Mouse (Mus musculus) midbrain, embryonic 10.5 days (tissue): ENCODE results near the gene Trcg1. TPM values are rescaled to one million over a fixed set of nuclear protein-coding genes. Genes with fewer than 3 reads are reported as not detected.

Source experiments
- DNase-seq: peaks from one replicate; pipeline ENCODE4 v3.0.0-alpha.2; 2017; ENCODE audit warnings: low spot score
- H3K27ac ChIP-seq: fragments of 300-500 bp; sonication (generic); replicated peaks from 2 replicates; pipeline ENCODE4 v1.5.1; 2016; ENCODE audit warnings: mild to moderate bottlenecking
- H3K27me3 ChIP-seq: fragments of 300-500 bp; sonication (generic); 2 replicates; pipeline ENCODE4 v1.6.1; 2016; ENCODE audit warnings: low read depth, mild to moderate bottlenecking; ENCODE audit not compliant: poor library complexity, severe bottlenecking
- H3K36me3 ChIP-seq: fragments of 300-500 bp; sonication (generic); 2 replicates; pipeline ENCODE4 v1.6.1; 2016; ENCODE audit warnings: mild to moderate bottlenecking, moderate library complexity
- H3K4me1 ChIP-seq: fragments of 300-500 bp; sonication (generic); 2 replicates; pipeline ENCODE4 v1.6.1; 2016
- H3K4me3 ChIP-seq: fragments of 300-500 bp; sonication (generic); 2 replicates; pipeline ENCODE4 v1.5.1; 2016; ENCODE audit warnings: mild to moderate bottlenecking, moderate library complexity
- H3K9me3 ChIP-seq: fragments of 300-500 bp; sonication (generic); replicated peaks from 2 replicates; pipeline ENCODE4 v1.6.1; 2016; ENCODE audit warnings: mild to moderate bottlenecking
- WGBS: fragments of 180-500 bp; shearing (Covaris S2); methylation state at CpG from one replicate; pipeline ENCODE4 v1.1.7; 2016; 5-methylcytosine and 5-hydroxymethylcytosine counted together
- polyA plus RNA-seq: library from polyadenylated mRNA; unstranded; fragments of >200 nt; fragmentation: Nextera tagmentation; extraction: Ambion mirVana; gene quantifications from 2 replicates; pipeline ENCODE4 v1.2.1, GENCODE M21; 2016

Gene Trcg1
- polyA plus RNA-seq, 1 experiment from 2014 or later: not detected

- H3K27me3 ChIP-seq: peaks cover 13% of the 10 kb centered on the region
- H3K9me3 ChIP-seq: no peaks in the 10 kb centered on the region
- no peak overlapping the region for H3K4me3 ChIP-seq
- peaks cover 81% of the 10 kb centered on the region for H3K4me1 ChIP-seq
- H3K36me3 ChIP-seq: no peaks in the 10 kb centered on the region
- DNase-seq: no peak
- whole genome bisulfite sequencing: 40% methylated on average over 8 of the region's 8 CpGs
- H3K27ac ChIP-seq: peak overlapping the region; percentile 4; the same call in 1 of the 2 replicates
These were observed 34.0 kb downstream of the Trcg1 start for GRCm38 (mm10) chr9:57270399-57270798.

GRCm38 (mm10) chr9:57271081-57271480 lies 34.7 kb downstream of the Trcg1 start:
- Histone ChIP-seq H3K27ac (no peak overlapping the region), H3K9me3 (no peaks in the 10 kb centered on the region), H3K27me3 (peaks cover 6% of the 10 kb centered on the region), H3K4me3 (no peak overlapping the region), H3K4me1 (peaks cover 75% of the 10 kb centered on the region), H3K36me3 (no peaks in the 10 kb centered on the region)
- DNase-seq: no peak
- WGBS: 72% methylated on average over 1 of the region's 1 CpGs

GRCm38 (mm10) chr9:57271837-57272562 lies 35.6 kb downstream of the Trcg1 start:
- H3K4me1 ChIP-seq: peaks cover 66% of the 10 kb centered on the region
- H3K27ac ChIP-seq: no peak overlapping the region
- 50% methylated on average over 9 of the region's 9 CpGs for WGBS
- H3K4me3 ChIP-seq: no peak overlapping the region
- H3K36me3 ChIP-seq: no peaks in the 10 kb centered on the region
- H3K27me3 ChIP-seq: no peaks in the 10 kb centered on the region; the same call in none of the 2 replicates
- no peak for DNase-seq
- H3K9me3 ChIP-seq: no peaks in the 10 kb centered on the region

- Histone ChIP-seq H3K4me1 (peaks cover 61% of the 10 kb centered on the region), H3K27ac (no peak overlapping the region), H3K36me3 (no peaks in the 10 kb centered on the region), H3K27me3 (no peaks in the 10 kb centered on the region; the same call in none of the 2 replicates), H3K4me3 (no peak overlapping the region), H3K9me3 (no peaks in the 10 kb centered on the region)
- WGBS: 61% methylated on average over 8 of the region's 8 CpGs
- DNase-seq: no peak
These were observed 36.8 kb downstream of the Trcg1 start for GRCm38 (mm10) chr9:57272902-57273804.

- Histone ChIP-seq H3K4me3 (no peak overlapping the region), H3K9me3 (no peaks in the 10 kb centered on the region), H3K36me3 (no peaks in the 10 kb centered on the region), H3K27ac (0 out of 2 replicates have a peak overlapping the region, but pooled peaks have one; percentile 2), H3K27me3 (no peaks in the 10 kb centered on the region; the same call in none of the 2 replicates), H3K4me1 (peaks cover 56% of the 10 kb centered on the region)
- 39% methylated on average over 6 of the region's 6 CpGs for WGBS
- DNase-seq: no peak
These were observed 37.6 kb downstream of the Trcg1 start for GRCm38 (mm10) chr9:57273805-57274494.

GRCm38 (mm10) chr9:57276311-57276710 lies 40.0 kb downstream of the Trcg1 start:
- Histone ChIP-seq H3K4me3 (no peak overlapping the region), H3K27ac (no peak overlapping the region), H3K9me3 (no peaks in the 10 kb centered on the region)

GRCm38 (mm10) chr9:57278268-57278667 lies 41.9 kb downstream of the Trcg1 start:
- H3K9me3 ChIP-seq: no peaks in the 10 kb centered on the region
- peaks cover 36% of the 10 kb centered on the region for H3K4me1 ChIP-seq
- H3K4me3 ChIP-seq: no peak overlapping the region
- no peak for DNase-seq
- peaks cover 23% of the 10 kb centered on the region for H3K27me3 ChIP-seq
- H3K27ac ChIP-seq: no peak overlapping the region; the same call in 1 of the 2 replicates
- no peaks in the 10 kb centered on the region for H3K36me3 ChIP-seq
- WGBS: 70% methylated on average over 4 of the region's 4 CpGs

More at GRCm38 (mm10) chr9:57276311-57276710, 40.0 kb downstream of the Trcg1 start:
- Histone ChIP-seq H3K36me3 (no peaks in the 10 kb centered on the region), H3K27me3 (peaks cover 7% of the 10 kb centered on the region), H3K4me1 (peaks cover 39% of the 10 kb centered on the region)
- DNase-seq: no peak

GRCm38 (mm10) chr9:57279441-57279840 lies 43.1 kb downstream of the Trcg1 start:
- H3K4me1 ChIP-seq: peaks cover 26% of the 10 kb centered on the region
- no peak overlapping the region for H3K4me3 ChIP-seq
- WGBS: 70% methylated on average over 4 of the region's 4 CpGs
- H3K27me3 ChIP-seq: peaks cover 23% of the 10 kb centered on the region
- peak; percentile 10 for DNase-seq
- H3K9me3 ChIP-seq: no peaks in the 10 kb centered on the region
- no peaks in the 10 kb centered on the region for H3K36me3 ChIP-seq
- no peak overlapping the region for H3K27ac ChIP-seq

GRCm38 (mm10) chr9:57281549-57281948 lies 45.2 kb downstream of the Trcg1 start:
- peak overlapping the region; percentile 79 for H3K27ac ChIP-seq
- peak; percentile 41 for DNase-seq
- H3K36me3 ChIP-seq: no peaks in the 10 kb centered on the region
- H3K4me1 ChIP-seq: peaks cover 26% of the 10 kb centered on the region
- H3K9me3 ChIP-seq: no peaks in the 10 kb centered on the region
- 12% methylated on average over 20 of the region's 20 CpGs for WGBS
- peaks cover 23% of the 10 kb centered on the region for H3K27me3 ChIP-seq
- peak overlapping the region; percentile 43 for H3K4me3 ChIP-seq

GRCm38 (mm10) chr9:57282686-57283085 lies 46.3 kb downstream of the Trcg1 start:
- Histone ChIP-seq H3K9me3 (no peaks in the 10 kb centered on the region), H3K27me3 (peaks cover 23% of the 10 kb centered on the region), H3K4me1 (peaks cover 24% of the 10 kb centered on the region), H3K4me3 (no peak overlapping the region), H3K27ac (no peak overlapping the region), H3K36me3 (no peaks in the 10 kb centered on the region)
- WGBS: 91% methylated on average over 3 of the region's 3 CpGs
- no peak for DNase-seq

GRCm38 (mm10) chr9:57283311-57283710 lies 47.0 kb downstream of the Trcg1 start:
- no peak overlapping the region for H3K4me3 ChIP-seq
- WGBS: 79% methylated on average over 4 of the region's 4 CpGs
- H3K4me1 ChIP-seq: peaks cover 17% of the 10 kb centered on the region
- no peak overlapping the region for H3K27ac ChIP-seq
- peaks cover 23% of the 10 kb centered on the region for H3K27me3 ChIP-seq
- H3K36me3 ChIP-seq: no peaks in the 10 kb centered on the region
- DNase-seq: no peak
- H3K9me3 ChIP-seq: no peaks in the 10 kb centered on the region

- Histone ChIP-seq H3K36me3 (no peaks in the 10 kb centered on the region), H3K9me3 (no peaks in the 10 kb centered on the region), H3K4me3 (no peak overlapping the region), H3K4me1 (0 out of 2 replicates have a peak, but pooled peaks cover 4% of the 10 kb centered on the region), H3K27me3 (peaks cover 8% of the 10 kb centered on the region; the same call in 1 of the 2 replicates), H3K27ac (no peak overlapping the region)
- no peak for DNase-seq
- WGBS: 90% methylated on average over 6 of the region's 6 CpGs
These were observed 50.8 kb downstream of the Trcg1 start for GRCm38 (mm10) chr9:57287183-57287582.
